ENCODE assay signal across 12 mouse cellular contexts in the genomic region with DNA sequence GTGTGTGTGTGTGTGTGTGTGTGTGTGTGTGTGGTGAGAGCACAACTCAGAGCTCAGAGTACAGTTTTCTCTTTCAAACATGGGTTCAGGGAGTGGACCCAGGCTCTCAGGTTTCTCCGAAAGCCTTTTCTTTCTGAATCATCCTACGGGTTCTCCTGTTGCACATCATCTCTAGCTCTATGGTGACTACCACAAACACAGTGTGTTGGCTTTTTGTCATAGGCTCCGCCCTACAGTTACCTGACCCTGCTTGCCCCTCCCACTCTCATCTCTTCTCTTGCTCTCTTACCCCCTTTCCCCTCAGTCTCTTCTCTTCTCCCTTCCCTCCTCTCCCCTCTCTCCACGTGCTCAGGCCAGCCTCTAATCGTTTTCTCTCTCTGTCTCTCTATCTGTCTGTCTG. TPM values are rescaled to one million over a fixed set of nuclear protein-coding genes. Genes with fewer than 3 reads are reported as not detected.
DNase-seq lines count a peak whose midpoint lies in the region; ATAC-seq and TF ChIP-seq lines count a peak whose summit lies in the region.
"Had no signal": no experiment of that assay in that cellular context is flagged by ENCODE, and none has a peak within 500 bp of the region (broad histone marks: within the 10 kb centered on the region; RNA-seq: fewer than 3 reads in every experiment).

No protein-coding gene starts in this region.

- H3K9me3 ChIP-seq in lung, embryonic 16.5 days (ENCODE audit: control insufficient read depth, low read length): peaks cover 2% of the 10 kb centered on the region; the same call in 1 of the 2 replicates
- no peaks in the 10 kb centered on the region; the same call in 1 of the 2 replicates for H3K9me3 ChIP-seq in G1E (replicated peaks)
- no peaks in the 10 kb centered on the region for H3K9me3 ChIP-seq in forebrain, embryonic 16.5 days (ENCODE audit: control insufficient read depth, low read length)
- H3K9me3 ChIP-seq: hindbrain, embryonic 15.5 days; limb, embryonic 15.5 days had no signal

- no peaks in the 10 kb centered on the region for H3K27me3 ChIP-seq in lung, embryonic 16.5 days (ENCODE audit: control insufficient read depth, insufficient read depth, low read depth, low read length)
- H3K27me3 ChIP-seq in G1E (ENCODE audit: insufficient read depth, low read length): peaks cover 16% of the 10 kb centered on the region
- no peaks in the 10 kb centered on the region for H3K27me3 ChIP-seq in forebrain, embryonic 16.5 days (replicated peaks; ENCODE audit: control insufficient read depth, insufficient read depth, low read length)
- H3K27me3 ChIP-seq: hindbrain, embryonic 15.5 days; limb, embryonic 15.5 days had no signal

- ATAC-seq in lung, embryonic 16.5 days (ENCODE audit: low read depth): 0 out of 2 replicates have a peak, but pooled peaks have one; percentile 4
- peak; percentile 19; the same call in 1 of the 2 replicates for ATAC-seq in G1E (ENCODE audit: extremely low read depth, insufficient number of reproducible peaks, low FRiP score, poor library complexity, severe bottlenecking)
- ATAC-seq in megakaryocyte progenitor cell, adult 5-6 weeks (replicated peaks; ENCODE audit: poor library complexity): peak; percentile 32
- no peak for ATAC-seq in cerebellum, adult (ENCODE audit: insufficient number of reproducible peaks, low FRiP score, low TSS enrichment)
- no peak for ATAC-seq in forebrain, embryonic 16.5 days

- H3K27ac ChIP-seq in lung, embryonic 16.5 days (ENCODE audit: low read length): no peak overlapping the region
- no peak overlapping the region for H3K27ac ChIP-seq in forebrain, embryonic 16.5 days (ENCODE audit: low read length)
- H3K27ac ChIP-seq: hindbrain, embryonic 15.5 days; limb, embryonic 15.5 days had no signal

- TF ChIP-seq CTCF in G1E (IDR thresholded peaks at IDR 0.05; ENCODE audit: low read depth, low read length): no peak

- no peak for DNase-seq in lung, postnatal 25 days (ENCODE audit: low spot score)
- no peak for DNase-seq in G1E (ENCODE audit: low spot score)
- DNase-seq in induced T-regulatory cell, adult 2 months (ENCODE audit: low read depth): peak; percentile 77
- DNase-seq: cerebellum, postnatal 36 days; gastrocnemius, postnatal 25 days; layer of hippocampus, adult 9-11 months had no signal

- H3K9ac ChIP-seq in lung, embryonic 16.5 days (ENCODE audit: low read length): no peak overlapping the region
- no peak overlapping the region for H3K9ac ChIP-seq in forebrain, embryonic 16.5 days (replicated peaks; ENCODE audit: low read depth, low read length)
- H3K9ac ChIP-seq: hindbrain, embryonic 15.5 days; limb, embryonic 15.5 days had no signal

- 59% methylated on average over 5 of the region's 5 CpGs for WGBS in lung, embryonic 16.5 days
- WGBS in forebrain, embryonic 16.5 days: 86% methylated on average over 5 of the region's 5 CpGs

- no peaks in the 10 kb centered on the region for H3K36me3 ChIP-seq in lung, embryonic 16.5 days (ENCODE audit: control insufficient read depth, insufficient read depth, low read length)
- no peaks in the 10 kb centered on the region for H3K36me3 ChIP-seq in G1E (replicated peaks)
- H3K36me3 ChIP-seq in forebrain, embryonic 16.5 days (ENCODE audit: control insufficient read depth, insufficient read depth): no peaks in the 10 kb centered on the region
- H3K36me3 ChIP-seq: hindbrain, embryonic 15.5 days; limb, embryonic 15.5 days had no signal

- H3K4me2 ChIP-seq in lung, embryonic 16.5 days (ENCODE audit: low read depth, low read length): no peak overlapping the region
- no peak overlapping the region for H3K4me2 ChIP-seq in forebrain, embryonic 16.5 days (ENCODE audit: low read length)
- H3K4me2 ChIP-seq: hindbrain, embryonic 15.5 days; limb, embryonic 15.5 days had no signal

- H3K4me3 ChIP-seq in lung, embryonic 16.5 days (ENCODE audit: low read length): no peak overlapping the region
- no peak overlapping the region for H3K4me3 ChIP-seq in G1E (ENCODE audit: low read depth, low read length)
- H3K4me3 ChIP-seq in forebrain, embryonic 16.5 days (replicated peaks; ENCODE audit: low read length): no peak overlapping the region
- H3K4me3 ChIP-seq: hindbrain, embryonic 15.5 days; limb, embryonic 15.5 days had no signal

- H3K4me1 ChIP-seq in lung, embryonic 16.5 days (replicated peaks; ENCODE audit: control insufficient read depth, insufficient read depth, low read length): no peaks in the 10 kb centered on the region
- peaks cover 20% of the 10 kb centered on the region for H3K4me1 ChIP-seq in G1E (ENCODE audit: insufficient read depth, low read depth, low read length)
- no peaks in the 10 kb centered on the region for H3K4me1 ChIP-seq in forebrain, embryonic 16.5 days (replicated peaks; ENCODE audit: control insufficient read depth, insufficient read depth, low read length)
- H3K4me1 ChIP-seq: hindbrain, embryonic 15.5 days; limb, embryonic 15.5 days had no signal

RNA-seq across cellular contexts. Expression of a gene that starts 15.6 kb away (rescaled TPM):
- polyA plus RNA-seq in lung, embryonic 16.5 days (2015; fragmentation: Nextera tagmentation; extraction: Ambion mirVana): 26.7 and 27.0 TPM in 2 replicates
- total RNA-seq in G1E (2014; fragmentation: Nextera tagmentation) (137 and 149 TPM in 2 replicates), G1E (2017) (44.0 and 49.8 TPM in 2 replicates)
- polyA plus RNA-seq in G1E (2012): 12.4 and 16.8 TPM in 2 replicates
- 60.7 and 65.3 TPM in 2 replicates for total RNA-seq in megakaryocyte progenitor cell, adult 5-6 weeks (2015)
- 38.1 and 56.2 TPM in 2 replicates for total RNA-seq in megakaryocyte progenitor cell, adult 5-6 weeks (2017)
- polyA plus RNA-seq in forebrain, embryonic 16.5 days (2015; fragmentation: Nextera tagmentation; extraction: Ambion mirVana): 43.3 and 53.4 TPM in 2 replicates

RNA-seq across cellular contexts. Expression of a gene that starts 51.5 kb away (rescaled TPM):
- polyA plus RNA-seq in lung, embryonic 16.5 days (2015; fragmentation: Nextera tagmentation; extraction: Ambion mirVana): 13.9 and 14.1 TPM in 2 replicates
- 199 and 208 TPM in 2 replicates for total RNA-seq in G1E (2014; fragmentation: Nextera tagmentation)
- 268 and 281 TPM in 2 replicates for total RNA-seq in G1E (2017)
- polyA plus RNA-seq in G1E (2012): 28.4 and 46.1 TPM in 2 replicates
- 46.9 and 55.3 TPM in 2 replicates for total RNA-seq in megakaryocyte progenitor cell, adult 5-6 weeks (2015)
- 50.9 and 65.1 TPM in 2 replicates for total RNA-seq in megakaryocyte progenitor cell, adult 5-6 weeks (2017)
- 38.1 and 40.4 TPM in 2 replicates for polyA plus RNA-seq in forebrain, embryonic 16.5 days (2015; fragmentation: Nextera tagmentation; extraction: Ambion mirVana)

Comparison
In these comparisons a context has a peak if more than half of its experiments do, and no peak if none do; other contexts are left out.
1. ATAC-seq: peak in lung, embryonic 16.5 days (single experiment), G1E (single experiment) and megakaryocyte progenitor cell, adult 5-6 weeks (single experiment); none in cerebellum, adult (single experiment) and forebrain, embryonic 16.5 days (single experiment).